Mouse (Mus musculus) monocyte, adult 5-6 weeks (primary cell): ENCODE measurements at regions not wholly inside any gene's neighbourhood (a gene's known extent, or its start where the extent isn't known, plus 50 kb on each side); places are given as distances from the start of the nearest gene placed in this dataset.

Experiments used
- ATAC-seq: fragments of 153-309, 156-312 bp; replicated peaks from 2 replicates; pipeline ENCODE4 v1.8.0; 2017; ENCODE audit warnings: mild to moderate bottlenecking; ENCODE audit not compliant: low TSS enrichment, insufficient number of reproducible peaks, severe bottlenecking, poor library complexity, low FRiP score

DNA sequence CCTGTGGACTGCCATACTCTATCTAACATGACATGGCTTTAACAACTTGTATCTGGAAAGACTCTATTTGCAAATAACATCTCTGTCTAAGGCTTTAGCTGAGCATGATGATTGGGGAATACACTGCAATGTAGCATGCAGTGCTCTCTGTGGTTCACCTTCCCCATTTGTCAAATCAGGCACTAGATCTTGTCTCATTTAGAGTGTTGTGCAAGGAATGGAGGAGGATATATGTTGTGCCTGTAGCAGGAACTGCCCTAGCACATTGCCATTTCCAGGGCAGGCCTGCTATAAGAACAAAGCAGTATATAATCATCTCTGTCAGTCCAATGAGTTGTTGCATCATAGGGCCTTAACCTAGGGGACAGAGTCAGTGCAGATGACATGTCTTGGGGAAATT lies 854.6 kb upstream of the Lrrc6 start:
- ATAC-seq: peak; percentile 90

DNA sequence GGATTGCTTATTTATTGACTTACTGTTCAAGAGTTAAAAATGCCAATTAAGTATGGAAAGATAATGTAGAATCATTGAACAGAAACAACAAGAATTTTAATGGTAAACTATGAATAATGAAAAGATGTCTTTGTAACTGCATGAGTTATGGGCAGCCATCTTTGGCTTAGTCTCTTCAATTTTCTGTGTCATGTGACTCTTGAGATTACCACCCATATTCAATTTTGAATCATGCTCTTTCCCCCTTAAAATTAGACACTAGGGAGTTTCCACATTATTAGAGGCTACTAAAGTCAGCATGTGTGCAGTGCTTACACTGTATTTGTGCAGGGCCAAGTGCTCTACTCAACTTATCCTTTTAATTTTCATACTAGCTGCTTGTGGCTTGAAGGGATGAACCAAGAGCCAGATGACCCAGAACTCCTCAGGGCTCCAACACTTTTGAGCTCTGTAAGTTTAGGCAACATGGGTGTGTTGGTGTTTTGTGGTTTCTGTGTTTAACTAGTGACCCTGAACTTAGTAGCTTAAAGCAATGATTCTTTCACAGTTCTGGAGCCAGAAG lies 854.0 kb upstream of the Lrrc6 start:
- ATAC-seq: peak; percentile 40; the same call in 1 of the 2 replicates

DNA sequence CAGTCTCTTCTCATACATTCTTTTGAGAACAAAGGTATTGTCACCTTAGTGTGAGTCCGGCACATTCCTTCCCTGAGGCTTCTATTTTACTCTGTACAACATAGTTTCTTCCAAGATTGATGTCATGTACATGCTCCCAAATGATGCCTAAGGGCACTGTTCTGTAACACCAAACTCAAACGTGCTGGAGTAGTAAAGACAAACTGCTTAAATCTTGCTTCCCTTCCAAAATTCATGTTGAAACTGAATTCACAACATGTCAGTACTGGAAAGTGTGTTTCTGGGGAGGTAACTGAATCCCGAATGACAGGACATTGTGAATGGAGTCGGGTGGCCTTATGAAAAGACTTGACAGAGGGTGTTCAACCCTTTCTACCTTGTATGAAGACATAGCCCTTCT lies 848.8 kb upstream of the Lrrc6 start:
- no peak for ATAC-seq

DNA sequence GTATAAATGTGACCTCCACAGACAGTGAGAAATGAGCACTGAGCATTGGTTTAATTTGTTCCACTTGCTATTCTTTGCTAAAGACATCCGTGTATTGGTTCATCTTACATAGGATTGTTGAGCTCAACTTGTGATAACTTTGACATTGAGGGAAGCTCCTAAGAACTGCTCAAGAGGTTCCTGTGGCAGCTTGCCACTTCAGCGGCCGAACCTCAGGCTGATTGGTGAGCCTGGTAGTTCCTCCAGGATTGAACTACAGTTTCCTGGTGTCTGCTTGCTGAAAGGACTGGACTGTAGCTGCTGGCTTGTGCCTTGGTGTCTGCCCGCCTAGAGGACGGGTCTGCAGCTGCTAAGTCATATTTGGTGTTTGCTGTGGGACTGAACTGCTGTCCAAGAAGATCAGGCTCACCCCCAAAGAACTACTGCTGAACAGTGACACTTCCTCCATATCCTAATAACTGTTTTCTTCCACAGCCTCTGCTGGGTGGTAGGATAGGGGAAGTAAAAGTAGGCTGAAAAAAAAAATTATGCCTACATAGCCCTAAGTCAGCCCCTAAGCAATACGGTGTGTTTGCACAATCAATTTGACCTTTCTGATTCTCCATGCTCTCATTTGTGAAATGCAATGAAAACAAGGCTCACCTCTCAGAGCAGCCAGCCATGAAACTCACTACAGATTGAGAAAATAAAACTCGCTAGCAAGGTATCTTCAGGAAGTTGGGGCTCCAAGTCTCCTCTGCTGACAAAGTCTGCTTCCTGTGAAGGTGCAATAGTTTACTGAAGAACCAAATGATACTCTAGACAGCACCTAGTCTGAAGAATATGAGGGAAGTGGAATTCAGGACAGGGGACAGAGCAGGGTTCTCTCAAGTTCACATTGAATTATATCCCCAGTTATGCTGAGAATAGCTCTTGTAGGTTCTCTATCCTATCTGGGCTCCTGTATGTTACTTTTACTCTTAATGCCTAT lies 844.8 kb upstream of the Lrrc6 start:
- ATAC-seq: peak; percentile 99

DNA sequence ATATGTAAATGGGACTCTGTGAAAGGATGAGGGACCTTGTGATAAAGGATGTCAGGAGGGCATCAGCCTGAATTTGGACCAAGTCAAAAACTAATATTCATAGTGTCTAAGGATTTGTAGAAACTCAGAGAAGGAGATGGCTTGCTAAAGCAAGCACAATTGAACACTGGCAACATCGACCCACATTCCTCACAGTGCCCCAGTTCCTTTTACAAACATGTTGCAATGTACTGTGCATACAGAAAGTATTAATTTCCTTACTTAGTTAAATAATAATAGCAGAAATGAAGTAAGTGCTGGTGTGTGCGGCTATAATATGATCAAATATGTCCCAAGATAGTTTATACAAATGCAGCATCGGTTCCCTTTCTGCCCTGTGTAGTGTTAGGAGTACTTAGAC lies 841.3 kb upstream of the Lrrc6 start:
- ATAC-seq: no peak

DNA sequence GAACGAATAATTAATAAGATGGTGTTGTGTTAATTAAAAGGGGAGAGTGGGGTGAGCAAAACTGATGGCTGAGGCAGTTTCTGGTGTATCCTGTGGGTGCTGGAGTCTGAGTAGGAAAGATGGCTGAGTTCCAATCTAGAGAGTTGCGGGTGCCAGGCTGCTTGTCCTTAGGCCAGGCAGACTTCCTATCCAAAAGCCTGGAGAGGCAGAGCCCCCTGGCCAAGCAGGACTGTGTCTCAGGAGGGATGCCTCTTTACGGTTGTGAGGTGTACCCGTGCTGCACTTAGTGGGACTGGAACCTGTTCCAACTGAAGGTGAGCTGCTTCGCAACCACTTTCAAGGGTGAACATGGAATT lies 836.3 kb upstream of the Lrrc6 start:
- ATAC-seq: no peak

DNA sequence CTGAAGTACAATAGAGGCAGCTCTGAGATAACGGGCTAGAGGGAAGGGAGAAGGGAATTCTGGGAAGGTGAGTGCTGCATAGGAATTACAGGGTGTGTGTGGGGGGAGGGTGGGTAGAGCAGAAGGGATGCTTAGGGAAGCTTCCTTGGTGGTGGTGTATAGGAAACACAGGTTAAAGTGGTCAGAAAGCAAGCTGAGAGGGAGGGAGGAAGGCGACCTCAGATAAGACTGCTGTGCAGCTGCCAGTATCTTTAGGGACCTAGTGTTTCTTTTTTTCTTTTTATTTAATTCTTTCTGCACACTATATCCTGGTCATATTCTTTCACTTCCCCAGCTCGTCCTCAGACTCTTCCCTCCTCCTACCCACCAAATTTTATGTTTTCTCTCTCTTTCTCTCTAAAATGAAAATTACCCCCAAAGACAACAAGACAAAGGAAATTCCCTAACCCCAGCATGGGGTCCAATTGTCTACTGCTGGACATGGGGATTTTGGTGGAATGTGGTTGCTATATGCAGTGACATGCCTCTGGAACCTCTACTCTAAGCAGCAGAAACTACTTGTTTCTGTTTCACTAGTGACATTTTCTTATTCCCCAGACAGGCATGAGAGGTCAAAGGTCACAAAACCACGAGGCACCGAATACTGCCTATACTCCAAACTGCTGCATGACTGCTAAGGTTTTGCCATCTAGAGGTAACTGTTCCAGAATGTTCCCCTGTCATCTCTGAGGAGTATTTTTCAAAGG lies 835.8 kb upstream of the Lrrc6 start:
- peak; percentile 47; the same call in 1 of the 2 replicates for ATAC-seq

DNA sequence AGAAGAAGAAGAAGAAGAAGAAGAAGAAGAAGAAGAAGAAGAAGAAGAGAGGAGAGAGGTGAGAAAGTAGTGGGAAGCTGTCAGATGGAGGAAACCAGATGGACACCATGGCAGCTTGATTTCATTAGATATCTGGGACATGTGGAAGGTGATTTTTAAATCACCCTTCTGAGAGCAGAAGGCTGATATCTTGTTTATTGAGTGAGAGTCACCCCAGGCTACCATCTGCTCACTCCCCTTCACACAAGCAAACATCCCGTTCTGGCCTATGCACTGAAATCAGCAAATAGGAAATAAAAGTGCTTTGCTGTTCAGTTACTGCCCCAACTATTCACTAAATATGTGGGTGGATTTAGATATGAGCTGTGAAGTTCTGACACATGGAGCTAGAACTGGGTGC lies 831.8 kb upstream of the Lrrc6 start:
- no peak for ATAC-seq

DNA sequence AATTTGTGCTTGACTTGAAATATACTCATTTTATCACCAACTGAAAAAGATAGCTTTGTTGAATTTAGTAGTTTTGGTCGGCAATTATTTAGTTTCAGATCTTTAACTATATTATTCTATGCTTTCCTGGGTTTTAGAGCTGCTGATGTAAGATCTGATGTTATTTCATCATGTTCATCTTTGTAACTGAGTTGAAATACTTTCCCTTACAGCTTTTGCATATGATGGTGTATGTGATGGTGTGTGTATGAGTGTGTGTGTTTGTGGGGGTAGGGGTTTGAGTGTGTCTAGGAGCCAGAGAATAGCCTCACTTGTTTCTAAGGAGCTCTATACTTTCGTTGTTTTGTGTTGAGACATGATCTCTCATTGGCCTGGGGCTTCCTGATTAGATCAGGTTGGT lies 819.6 kb upstream of the Lrrc6 start:
- ATAC-seq: no peak

DNA sequence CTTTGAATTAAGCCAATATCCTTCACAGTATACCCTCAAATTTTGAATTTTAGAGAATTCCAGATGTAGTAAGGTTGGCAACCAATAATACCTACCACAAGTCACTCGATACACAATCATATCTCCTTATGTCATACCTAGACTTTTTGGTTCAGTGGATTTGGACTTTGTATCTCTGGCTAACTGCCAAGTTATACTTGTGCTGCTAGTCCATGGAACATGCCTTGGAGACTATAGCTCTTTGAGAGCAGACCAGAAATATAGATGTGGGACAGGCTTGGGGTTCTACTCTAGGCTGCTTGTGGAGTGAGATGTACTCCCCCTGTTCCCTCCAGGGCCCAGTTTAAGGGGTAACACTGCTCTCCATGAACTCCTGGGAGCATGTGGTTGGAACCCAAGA lies 814.5 kb upstream of the Lrrc6 start:
- no peak for ATAC-seq

DNA sequence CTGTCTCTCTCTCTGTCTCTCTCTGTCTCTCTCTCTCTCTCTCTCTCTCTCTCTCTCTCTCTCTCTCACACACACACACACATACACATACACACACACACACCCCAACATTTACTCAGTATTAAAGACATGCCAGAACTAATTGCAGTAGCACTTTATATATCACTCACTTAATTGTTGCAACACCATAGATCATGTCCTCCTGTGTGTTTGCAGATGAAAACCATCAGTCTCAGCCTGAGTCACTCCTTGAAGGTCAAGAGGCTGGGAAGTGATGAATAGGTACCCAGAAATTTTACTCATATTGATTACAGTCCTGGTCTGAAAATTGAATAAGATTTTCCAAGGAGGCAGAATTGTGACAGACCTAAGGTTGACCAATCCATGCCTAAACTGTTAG lies 812.9 kb upstream of the Lrrc6 start:
- ATAC-seq: no peak

DNA sequence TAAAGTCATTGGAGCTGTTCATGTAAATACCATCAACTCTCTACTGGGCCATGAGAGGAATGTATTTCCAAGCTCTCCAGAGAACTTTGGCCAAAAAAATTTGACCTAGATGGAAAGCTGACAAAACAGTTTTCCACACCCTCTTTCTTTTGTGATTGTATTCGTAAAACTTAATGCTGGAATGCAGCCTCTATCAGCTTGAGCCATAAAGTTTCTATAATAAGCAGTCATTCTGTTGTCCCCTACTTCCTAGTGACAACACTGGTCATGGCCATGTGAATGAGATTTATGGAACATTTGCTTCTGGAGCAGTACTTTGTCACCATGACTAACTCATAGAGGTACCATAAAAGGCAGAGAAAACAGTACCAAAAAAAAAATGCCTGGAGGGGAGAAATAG lies 805.0 kb upstream of the Lrrc6 start:
- ATAC-seq: no peak

DNA sequence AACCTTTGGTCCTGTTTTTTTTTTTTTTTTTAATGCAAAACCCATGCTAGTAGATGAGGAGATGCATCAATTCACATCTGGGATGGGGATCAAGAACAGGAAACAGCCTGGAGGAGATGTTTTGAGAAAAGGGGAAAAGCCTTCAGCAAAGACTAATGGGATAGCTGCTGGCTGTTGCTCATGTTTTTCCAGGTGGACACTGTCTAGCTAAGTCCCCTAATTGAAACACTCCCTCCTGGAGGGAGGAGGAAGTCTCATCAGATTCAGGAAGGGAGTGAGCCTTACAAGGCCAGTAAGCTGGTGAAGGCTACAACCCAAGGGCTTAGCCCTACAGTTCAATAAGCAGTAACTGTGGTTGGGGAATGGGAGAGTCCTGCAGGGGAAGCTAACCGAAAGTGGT lies 803.1 kb upstream of the Lrrc6 start:
- ATAC-seq: no peak

DNA sequence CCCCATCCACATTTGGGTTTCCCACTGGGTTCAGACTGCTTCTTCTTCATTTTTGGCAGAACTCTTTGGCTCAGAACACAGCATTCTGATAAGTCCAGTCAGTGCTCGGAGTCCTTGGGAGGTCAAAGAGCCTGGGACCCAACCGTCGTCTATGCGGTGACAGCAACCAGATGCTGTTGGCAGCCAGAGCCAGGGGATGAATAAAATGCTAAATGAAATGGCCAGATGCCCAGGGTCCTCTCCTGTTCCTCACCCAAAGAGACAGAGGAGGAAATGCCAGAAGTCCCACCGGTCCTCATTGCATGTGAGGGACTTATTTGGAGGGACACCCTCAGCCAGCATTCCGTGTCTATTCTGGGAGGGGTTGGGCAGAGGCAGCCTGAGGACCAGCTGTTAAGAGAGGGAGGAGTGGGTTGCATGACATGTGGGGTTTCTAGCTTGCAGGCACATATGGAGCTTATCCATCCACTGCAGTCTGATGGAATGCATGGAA lies 801.2 kb upstream of the Lrrc6 start:
- ATAC-seq: no peak

DNA sequence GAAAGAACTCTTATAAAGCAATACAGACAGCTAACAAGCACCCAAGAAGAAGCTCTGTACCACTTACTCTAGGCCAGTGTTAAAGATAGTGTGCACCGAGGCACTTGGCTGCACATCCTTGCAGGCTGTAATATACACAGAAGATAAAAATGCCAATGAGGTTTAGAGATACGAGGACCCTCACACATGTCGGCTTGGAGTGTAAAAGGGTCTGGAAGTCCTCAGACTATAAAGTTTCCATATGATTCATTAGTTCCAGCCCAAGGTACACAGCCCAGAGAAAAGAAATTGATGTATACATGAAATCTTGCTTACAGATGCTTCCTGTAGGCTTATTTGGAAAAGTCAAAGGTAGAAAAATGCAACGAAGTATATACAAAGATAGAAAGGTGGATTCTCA lies 800.3 kb upstream of the Lrrc6 start:
- ATAC-seq: no peak

DNA sequence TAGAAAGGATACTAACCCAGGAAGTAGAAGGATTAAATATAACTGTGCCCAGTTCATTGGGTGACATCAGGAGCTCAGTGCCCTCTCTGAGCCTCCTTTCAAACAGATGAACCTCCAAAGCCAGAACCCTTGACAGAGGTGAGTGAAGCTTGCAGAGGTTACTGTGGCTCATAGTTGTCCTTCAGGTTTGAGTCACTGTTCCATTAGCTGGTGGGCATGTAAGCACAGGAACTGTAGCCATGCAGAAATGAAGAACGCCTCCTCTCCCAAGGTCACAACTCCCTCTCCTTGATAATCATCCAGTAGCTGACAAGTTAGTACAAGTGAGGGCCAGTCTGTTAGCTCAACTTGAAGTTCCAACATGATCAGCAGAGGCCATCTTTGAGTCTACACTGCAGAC lies 794.1 kb upstream of the Lrrc6 start:
- no peak for ATAC-seq

DNA sequence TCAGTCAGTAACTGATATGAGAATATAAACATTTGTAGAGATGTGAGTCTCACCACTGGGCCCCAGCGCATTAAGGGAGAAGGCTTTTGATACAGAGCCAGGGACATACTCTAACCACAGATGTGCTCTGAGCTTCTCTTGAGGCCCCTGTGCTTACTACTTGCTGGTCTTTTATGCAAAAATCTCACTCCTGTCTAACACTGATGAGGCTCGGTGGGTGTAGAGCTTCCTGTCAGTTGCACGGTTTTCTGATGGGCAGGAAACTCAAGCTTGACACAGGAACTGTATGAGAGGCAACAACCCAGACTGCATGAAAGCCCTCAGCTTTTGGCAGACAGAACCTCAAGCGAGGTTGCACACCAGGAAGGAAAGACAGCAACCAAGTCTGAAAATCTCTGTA lies 789.0 kb upstream of the Lrrc6 start:
- ATAC-seq: peak; percentile 35; the same call in 1 of the 2 replicates

DNA sequence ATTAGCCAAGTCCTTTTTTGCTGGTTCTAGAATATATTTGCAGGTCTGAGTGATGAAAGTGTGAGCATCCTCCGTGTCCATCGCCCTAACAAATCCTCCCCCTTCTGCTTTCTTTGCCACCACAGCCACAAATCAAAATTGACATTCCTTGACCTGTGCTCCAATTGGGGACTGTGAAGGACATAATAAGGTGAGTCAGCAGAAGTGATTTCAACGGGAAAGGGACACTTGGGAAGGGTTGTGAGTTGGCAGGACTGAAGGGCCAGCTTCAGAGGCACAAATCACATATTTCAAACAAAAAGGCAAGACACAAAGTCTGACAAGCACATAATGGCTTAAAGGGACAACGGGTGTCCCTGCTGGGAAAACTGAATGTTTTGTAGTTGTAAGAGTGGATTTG lies 784.2 kb upstream of the Lrrc6 start:
- no peak for ATAC-seq

DNA sequence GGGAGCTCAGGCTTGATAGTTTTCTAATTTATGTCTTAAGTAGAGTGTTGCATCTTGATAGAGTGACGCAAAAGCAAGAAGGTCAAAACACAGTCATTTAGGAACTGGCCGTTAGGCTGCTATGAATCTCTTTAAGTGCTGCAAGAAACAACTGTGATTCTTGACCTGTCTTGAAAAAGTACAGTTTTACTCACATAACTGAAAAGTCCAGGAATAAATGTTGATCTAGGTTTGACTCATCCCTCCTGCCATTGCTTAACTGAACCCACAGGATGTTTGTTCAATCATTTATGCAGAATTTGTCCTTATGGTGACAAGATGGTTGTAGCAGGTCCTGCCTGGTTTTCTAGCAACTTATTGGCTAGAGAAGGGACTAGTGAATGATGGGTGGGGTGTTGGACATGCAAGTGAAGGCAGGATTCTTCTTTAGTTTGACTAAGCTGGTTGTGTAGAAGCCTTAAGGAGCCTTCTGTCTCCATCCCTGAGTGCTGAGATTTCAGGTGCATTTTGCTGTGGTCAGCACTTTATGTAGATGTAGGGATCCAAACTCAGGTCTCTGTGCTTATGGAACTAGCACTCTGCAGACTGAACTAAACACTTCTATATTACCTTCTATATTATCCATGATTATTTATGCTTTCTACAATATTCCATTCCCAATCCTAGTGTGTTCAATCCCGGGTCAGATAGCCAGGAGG lies 782.7 kb upstream of the Lrrc6 start:
- ATAC-seq: no peak
